Mouse (Mus musculus): ENCODE results near the gene Cdc37.
A peak's percentile ranks its signal among the peaks of the same experiment; 100 is the strongest.
"Not testable (repeated sequence)": the region's sequence is repeated elsewhere in the genome, so short reads cannot be mapped to it uniquely, and the experiment has no call there.

Cdc37 gene

DNA sequence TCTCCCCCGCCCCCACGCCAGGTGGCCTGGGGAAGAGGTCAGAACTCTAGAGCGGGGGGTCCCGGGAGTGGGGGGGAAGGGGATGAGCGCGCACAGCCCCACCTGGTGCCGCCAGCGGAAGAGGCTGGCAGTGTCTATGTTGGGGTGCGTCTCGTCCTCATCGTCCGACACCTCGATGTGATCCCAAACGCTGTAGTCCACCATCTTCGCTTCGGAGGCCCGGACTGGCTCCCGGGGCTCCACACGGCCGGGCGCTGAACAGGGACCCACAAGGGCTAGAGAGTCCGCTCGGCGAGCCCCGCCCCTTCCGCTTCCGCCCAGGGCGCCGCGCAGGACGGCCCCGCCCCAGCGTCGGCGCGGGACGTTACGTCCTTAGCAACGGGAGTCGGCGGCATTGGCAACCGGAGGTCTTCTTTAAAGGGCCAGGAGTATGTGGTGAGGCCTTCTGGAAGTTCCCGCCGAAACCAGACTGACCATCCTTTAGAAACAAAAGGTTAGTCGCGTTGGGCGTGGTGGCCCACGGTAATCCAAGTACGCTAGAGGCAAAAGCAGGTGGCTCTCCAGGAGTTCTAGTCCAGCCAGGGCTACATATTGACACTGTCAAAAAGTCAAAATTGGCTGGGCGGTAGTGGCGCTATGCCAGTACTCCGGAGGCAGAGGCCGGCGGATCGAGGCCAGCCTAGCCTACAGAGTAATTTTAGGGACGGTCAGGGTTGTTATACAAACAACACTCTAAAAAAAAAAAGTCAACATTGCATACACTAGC is at the start of gene Cdc37:
Cdc37 (minus strand) TSS at position 329 of the 766 bp plus-strand sequence.
- DNase-seq (ENCODE audit: low read depth), result peak; percentile 92

DNA sequence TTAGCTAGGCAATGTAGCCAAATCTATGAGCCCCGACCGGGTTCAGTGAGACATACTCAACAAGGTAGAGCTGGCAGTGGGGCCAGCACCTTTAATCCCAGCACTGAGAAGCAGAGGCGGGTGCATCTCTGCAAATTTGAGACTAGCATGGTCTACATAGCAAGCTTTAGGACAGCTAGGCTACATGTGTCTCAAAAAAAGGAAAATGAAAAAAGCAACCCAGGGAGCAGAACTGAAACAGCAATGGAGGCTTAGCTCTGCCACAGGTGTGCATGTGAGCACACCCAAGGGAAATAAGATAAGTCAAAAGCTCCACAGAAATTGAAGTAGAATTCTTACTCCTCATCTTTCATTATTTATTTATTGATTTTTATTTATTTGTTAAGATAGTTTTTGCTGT is 49.2 kb upstream of the Cdc37 start:
- DNase-seq (ENCODE audit: low read depth), result no peak

GRCm38 (mm10) chr9:21197981-21198380 is 48.2 kb upstream of the Cdc37 start:
- no peak for DNase-seq (ENCODE audit: low read depth)

- DNase-seq (ENCODE audit: low read depth), result no peak
These were observed 47.0 kb upstream of the Cdc37 start for GRCm38 (mm10) chr9:21196521-21197433.

GRCm38 (mm10) chr9:21195736-21196505 is 46.1 kb upstream of the Cdc37 start:
- DNase-seq (ENCODE audit: low read depth), result not testable (repeated sequence)

GRCm38 (mm10) chr9:21194787-21195493 is 45.2 kb upstream of the Cdc37 start:
- DNase-seq (ENCODE audit: low read depth), result no peak

GRCm38 (mm10) chr9:21193786-21194185 is 44.0 kb upstream of the Cdc37 start:
- no peak for DNase-seq (ENCODE audit: low read depth)

DNA sequence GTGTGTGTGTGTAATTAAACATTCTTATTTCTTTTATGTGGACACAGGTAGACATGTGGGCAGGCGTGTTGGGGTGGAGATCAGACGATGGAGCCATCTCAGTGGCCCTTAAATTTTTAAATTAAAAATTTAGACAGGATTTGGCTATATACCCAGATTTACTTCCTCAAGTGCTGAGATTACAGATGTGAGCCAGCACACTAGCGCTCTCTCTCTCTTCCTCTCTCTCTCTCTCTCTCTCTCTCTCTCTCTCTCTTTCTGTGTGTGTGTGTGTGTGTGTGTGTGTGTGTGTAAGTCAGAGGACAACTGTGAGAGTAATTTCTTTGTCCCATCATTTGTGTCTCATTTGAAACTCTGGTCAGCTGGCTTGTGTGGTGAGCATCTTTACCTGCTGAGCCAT is 40.9 kb upstream of the Cdc37 start:
- no peak for DNase-seq (ENCODE audit: low read depth)

DNA sequence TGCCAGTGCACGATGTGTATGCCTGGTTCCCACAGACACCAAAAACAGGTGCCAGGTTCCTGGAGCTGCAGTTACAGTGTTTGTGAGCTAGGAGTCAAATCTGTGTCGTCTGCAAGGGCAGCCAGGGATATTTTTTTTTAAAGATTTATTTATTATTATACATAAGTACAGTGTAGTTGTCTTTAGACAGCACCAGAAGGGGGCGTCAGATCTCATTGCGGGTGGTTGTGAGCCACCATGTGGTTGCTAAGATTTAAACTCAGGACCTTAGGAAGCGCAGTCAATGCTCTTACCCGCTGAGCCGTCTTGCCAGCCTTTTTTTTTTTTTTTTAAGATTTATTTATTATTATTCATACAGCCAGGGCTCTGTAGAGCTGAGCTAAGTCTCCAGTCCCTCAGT is 40.1 kb upstream of the Cdc37 start:
- no peak for DNase-seq (ENCODE audit: low read depth)

DNA sequence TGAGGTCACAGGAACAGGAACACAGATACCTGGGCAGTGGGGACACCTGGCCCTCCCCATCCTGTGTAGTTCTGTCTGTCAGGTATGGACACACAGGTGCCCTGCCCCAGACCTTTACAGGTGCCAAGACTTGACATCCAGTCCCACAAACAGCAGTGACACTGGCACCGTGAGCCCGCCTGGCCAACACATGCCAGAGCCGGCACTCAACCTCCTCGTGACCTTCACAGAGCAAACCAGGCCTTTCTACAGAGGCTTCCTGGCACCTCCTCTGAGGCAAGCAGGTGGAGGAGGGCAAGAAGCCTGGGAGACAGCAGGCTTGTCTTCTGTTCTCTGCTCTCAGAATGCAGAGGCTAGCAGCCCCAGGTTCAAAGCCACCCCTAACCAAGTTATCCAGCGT is 35.7 kb upstream of the Cdc37 start:
- no peak for DNase-seq (ENCODE audit: low read depth)

DNA sequence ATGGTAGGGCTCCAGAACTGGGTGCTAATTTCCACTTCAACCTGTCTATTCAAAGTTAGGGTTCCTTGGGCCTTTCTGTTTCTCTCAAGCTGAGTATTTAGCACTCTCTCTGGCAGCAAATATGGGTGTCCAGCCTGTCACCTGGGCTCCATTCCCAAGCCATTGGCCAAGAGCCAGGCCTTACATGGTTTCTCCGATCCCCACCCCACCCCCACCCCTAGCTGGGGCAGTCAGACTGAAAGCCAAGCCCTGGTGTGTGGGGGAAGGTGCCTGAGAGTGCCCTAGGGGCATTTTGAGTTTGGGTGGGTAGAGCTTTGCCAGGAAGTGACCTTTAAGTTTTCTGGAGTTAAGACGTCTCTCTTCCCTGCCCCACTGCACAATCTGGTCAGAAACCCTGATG is 35.0 kb upstream of the Cdc37 start:
- DNase-seq (ENCODE audit: low read depth), result no peak

DNA sequence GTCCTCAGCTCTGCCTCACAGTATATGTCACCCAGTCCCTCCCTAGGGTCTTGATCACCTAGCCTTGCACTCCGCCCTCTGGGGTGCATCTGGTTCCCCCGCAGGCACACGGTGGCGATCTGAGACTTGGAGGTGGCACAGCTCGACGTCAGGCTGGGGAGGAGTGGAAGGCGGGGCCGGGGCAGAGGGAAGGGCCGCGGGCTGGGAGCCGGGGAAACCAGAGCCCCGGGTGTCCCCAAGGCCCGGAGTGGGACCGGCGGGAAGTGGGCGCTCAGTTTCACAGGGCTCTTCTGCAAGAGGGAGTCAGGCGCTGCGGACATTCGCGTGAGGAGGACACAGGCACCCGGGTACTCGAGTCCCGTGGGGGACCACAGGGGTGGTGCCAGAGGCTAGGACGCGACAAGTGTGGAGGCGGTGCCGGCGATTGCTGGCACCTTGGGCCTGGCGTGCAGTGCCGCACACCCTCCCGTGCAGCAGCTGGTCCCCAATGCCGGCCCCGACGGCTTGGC is 34.2 kb upstream of the Cdc37 start:
- DNase-seq (ENCODE audit: low read depth), result no peak

- DNase-seq (ENCODE audit: low read depth), result no peak
These were observed 33.6 kb upstream of the Cdc37 start for GRCm38 (mm10) chr9:21183421-21183820.

GRCm38 (mm10) chr9:21181421-21182220 is 31.8 kb upstream of the Cdc37 start:
- DNase-seq (ENCODE audit: low read depth), result no peak

- DNase-seq (ENCODE audit: low read depth), result no peak
These were observed 31.1 kb upstream of the Cdc37 start for GRCm38 (mm10) chr9:21180841-21181240.

DNA sequence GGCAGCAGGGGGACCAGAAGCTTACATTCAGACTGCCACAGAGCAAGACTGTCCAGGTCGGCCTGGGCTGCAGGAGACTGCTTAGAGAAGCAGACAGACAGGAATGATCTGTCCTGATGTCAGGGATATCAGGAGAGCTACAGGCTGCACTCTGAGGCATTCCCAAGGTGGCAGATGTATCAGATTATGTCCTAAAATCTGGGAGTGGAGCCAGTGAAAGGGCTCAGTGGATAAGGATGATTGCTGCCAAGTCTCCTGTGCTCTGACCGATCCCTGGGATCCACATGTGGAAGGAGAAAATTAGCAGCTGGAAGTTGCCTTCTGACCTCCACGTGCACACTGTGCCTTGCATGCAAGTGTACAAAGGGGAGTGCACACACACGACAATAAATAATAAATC is 30.6 kb upstream of the Cdc37 start:
- DNase-seq (ENCODE audit: low read depth), result no peak

DNA sequence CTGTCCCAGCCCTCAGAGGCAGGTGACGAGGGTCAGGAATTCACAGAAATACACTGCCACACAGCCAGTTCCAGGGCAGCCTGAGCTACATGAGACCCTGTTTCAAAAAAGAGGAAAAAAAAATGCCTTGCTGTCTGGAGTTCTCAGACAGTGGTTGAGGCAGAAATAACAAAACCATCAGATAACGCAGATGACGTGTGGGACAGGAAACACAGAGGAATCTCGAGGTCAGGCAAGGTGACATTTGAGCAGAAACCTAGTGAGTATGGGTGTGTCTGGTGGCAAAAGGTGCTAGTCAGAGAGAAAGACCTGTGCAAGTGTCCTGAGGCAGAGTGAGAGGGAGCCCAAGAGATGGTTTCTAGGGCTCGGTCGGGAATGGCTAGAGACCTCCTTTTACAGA is 22.6 kb upstream of the Cdc37 start:
- DNase-seq (ENCODE audit: low read depth), result no peak

GRCm38 (mm10) chr9:21169157-21169556 is 19.4 kb upstream of the Cdc37 start:
- no peak for DNase-seq (ENCODE audit: low read depth)

- DNase-seq (ENCODE audit: low read depth), result peak; percentile 79
These were observed 18.7 kb upstream of the Cdc37 start for GRCm38 (mm10) chr9:21168161-21169123.
